Mouse (Mus musculus): ENCODE measurements at regions not wholly inside any gene's neighbourhood (a gene's known extent, or its start where the extent isn't known, plus 50 kb on each side); places are given as distances from the start of the nearest gene placed in this dataset.

DNA sequence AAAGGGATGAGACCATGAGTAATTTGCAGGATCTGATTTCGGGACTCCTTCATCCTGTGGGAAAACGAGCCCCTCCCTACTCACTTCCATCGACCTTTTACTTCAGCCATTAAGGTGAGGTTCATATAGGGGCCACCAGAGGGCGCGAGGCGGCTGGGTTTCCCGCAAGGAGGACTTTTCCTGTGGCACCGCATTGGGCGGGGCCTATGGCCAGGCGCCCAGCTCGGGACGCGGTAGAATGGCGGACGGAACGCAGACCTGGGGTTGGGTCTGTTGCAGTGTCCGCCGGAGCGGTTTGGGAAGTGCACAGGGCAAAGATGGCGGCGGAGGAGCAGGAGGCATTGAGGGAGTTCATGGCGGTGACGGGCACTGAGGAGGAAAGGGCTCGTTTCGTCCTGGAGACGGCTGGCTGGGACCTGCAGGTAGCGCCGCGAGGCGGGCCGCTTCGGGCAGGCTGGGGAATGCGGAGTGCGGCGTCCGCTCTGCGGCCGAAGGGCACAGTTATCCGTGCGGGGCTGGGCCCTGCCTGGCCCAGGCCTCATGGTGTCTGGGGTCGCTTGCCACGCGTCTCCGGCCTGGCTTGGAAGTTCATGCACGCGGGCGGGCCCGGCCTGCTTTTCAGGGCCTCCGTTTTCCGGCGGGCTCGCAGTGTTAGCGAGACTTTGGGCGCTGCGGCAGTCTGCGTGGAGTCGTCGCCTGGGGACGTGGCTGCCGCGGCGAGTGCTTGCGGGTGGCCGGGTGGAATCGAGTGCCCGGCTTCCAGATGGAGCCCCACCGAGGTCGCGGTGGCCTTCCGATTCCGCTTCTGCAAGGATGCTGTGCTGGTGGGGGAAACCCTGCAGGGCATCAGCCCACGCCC is 219.1 kb downstream of the Gm31371 start:
- in situ Hi-C loops (cut with MboI, MseI): loop anchor here (5.0 to 10.0 kb wide), 4 partner anchors 147 to 340 kb away; no protein-coding TSS in a partner anchor

DNA sequence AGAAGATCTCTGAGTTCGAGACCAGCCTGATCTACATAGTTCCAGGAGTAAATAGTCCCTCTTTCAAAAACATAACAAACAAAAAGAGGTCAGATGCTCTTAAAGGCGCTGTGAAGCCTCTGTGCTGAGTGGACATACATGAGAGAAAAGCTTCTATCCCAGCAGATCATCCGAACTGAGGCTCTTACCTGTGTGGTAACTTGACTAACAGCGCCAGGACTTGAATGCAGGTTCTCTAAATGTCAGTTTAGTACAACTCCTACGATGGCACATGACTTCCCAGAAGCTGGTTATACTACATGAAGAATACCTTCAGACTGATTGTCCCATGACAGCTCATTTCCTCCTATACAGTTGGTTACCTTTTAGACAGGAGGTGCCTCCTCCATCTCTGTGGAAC is 220.4 kb downstream of the Gm31371 start:
- in situ Hi-C loops (cut with MboI, MseI): loop anchor here (5.0 to 10.0 kb wide), 4 partner anchors 149 to 341 kb away; no protein-coding TSS in a partner anchor

DNA sequence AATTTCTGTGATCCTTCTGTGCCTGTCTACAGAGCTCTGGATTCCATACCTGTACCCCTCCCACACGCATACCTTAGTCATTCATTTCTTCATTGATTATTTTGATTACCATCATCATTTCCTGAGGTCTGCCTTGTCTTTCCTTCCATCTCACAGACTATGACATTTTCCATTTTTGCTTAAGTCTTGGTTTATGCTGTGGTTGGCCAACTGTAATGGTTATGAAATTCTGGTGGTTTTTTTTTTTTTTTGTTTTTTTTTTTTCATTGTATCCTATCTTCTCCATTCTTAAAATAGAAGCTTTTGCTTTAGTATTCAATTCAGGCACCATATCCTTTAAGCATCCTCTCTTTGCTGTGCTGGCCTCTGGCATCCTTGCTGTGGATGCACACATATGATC is 227.4 kb downstream of the Gm15319 start:
- in situ Hi-C loops (cut with MboI, MseI): loop anchor here (5.0 kb wide), 1 partner anchor 147 kb away; no protein-coding TSS in a partner anchor

DNA sequence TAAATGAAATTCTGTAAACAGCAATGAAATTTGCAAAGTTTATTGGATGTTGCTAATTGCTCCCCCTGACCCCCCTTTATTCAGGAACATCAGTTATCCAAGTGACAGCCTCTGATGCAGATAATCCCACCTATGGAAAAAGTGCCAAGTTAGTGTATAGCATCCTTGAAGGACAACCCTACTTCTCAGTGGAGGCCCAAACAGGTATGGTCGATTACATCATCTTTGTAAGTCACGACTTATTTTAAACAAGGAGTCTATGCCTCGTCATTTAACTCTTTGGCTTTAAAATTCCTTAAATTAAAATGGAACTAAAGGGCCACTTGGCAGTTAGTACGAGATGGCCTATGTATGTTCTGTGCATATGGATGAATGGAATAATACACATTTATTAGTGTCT is 217.6 kb downstream of the Gm15319 start:
- in situ Hi-C loops (cut with MboI, MseI): loop anchor here (10.0 kb wide), 1 partner anchor 461 kb away; no protein-coding TSS in a partner anchor

DNA sequence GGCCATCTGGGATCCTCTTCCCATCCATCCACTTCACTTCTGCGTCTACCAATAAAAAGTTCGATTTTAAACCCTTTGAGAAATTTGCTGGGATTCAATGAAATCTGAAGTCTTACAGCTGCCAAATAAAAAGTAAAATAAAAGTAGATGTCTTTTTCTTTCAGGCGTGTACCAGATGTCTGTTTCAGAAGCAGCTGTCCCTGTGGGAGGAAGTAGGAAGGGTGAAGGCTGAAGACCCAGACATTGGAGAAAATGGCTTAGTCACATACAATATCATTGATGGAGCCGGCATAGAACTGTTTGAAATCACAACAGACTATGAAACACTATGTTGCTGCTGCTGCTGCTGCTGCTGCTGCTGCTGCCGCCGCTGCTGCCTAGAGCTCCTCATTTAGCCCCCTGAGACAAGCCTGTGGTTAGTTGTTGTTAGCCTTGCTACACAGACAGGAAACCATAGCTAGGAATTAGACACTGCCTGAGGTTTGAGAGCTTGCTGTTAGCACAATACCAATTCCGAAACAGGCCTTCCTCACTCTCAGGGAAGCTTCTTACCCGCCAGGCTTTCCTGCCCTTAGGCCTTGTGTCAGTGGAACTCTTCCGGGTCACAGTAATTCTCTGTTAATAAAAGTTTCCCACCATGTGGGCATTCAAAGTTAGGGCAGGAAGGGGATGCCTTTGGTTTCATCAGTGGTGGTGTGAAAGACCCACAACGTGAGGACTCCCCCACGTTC is 211.5 kb downstream of the Gm15319 start:
- in situ Hi-C loops (cut with MboI, MseI): loop anchor here (10.0 kb wide), 2 partner anchors 243 to 447 kb away; no protein-coding TSS in a partner anchor

DNA sequence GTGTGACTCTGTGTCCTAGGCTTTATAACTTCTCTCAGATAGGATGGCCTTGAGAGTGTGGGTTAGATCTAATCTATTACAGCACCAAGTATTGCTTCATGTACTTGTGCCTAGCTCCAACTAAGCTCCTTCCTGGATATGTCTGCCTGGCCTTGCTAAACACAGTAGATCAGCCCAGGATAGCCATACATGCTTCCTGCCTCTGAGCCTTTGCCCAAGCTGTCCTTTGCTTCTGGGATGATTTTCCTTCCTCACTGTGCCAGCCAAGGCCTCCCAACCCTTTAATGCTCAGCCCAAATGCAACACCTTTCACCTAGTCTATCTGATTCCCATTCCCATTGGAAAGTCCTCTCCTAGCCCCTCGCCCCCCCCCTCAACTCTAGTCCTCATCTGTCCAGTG is 208.9 kb downstream of the Gm15319 start:
- in situ Hi-C loops (cut with MboI, MseI): loop anchor here (10.0 kb wide), 2 partner anchors 241 to 449 kb away; no protein-coding TSS in a partner anchor
